31 mouse cellular contexts compared by ENCODE assay signal in the genomic region with DNA sequence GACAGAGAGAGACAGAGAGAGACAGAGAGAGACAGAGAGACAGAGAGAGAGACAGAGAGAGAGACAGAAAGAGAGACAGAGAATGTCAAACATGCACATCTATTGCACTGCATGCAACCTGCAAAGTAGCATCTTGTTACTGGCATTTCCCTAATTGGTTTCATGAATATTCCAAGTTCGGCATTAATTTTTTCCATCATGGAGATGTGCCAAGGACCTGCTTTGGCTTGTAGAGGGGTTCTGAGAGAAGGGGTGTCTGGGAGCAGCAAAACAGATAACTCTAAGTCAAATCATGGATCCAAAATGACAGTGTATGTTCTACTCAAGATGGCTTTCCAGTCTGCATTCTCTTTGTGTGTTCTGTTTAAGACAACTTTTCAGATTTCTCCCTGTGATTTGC.
"Had no signal": no experiment of that assay in that cellular context is flagged by ENCODE, and none has a peak within 500 bp of the region (broad histone marks: within the 10 kb centered on the region; RNA-seq: fewer than 3 reads in every experiment).

No protein-coding gene starts in this region.

- H3K36me3 ChIP-seq: limb, embryonic 10.5 days; limb, embryonic 12.5 days; limb, embryonic 13.5 days; limb, embryonic 15.5 days; liver, embryonic 12.5 days; liver, embryonic 13.5 days; liver, embryonic 15.5 days; lung, embryonic 15.5 days; midbrain, embryonic 10.5 days; midbrain, embryonic 12.5 days; midbrain, embryonic 13.5 days; midbrain, embryonic 15.5 days had no signal

- H3K4me2 ChIP-seq: limb, embryonic 12.5 days; limb, embryonic 13.5 days; limb, embryonic 15.5 days; liver, embryonic 11.5 days; liver, embryonic 12.5 days; liver, embryonic 13.5 days; liver, embryonic 15.5 days; lung, embryonic 14.5 days; lung, embryonic 15.5 days; midbrain, embryonic 11.5 days; midbrain, embryonic 12.5 days; midbrain, embryonic 13.5 days; midbrain, embryonic 15.5 days had no signal

- H3K9ac ChIP-seq: limb, embryonic 12.5 days; limb, embryonic 13.5 days; limb, embryonic 15.5 days; liver, embryonic 12.5 days; liver, embryonic 13.5 days; liver, embryonic 14.5 days; liver, embryonic 15.5 days; liver, postnatal 0 days; lung, embryonic 14.5 days; lung, embryonic 15.5 days; midbrain, embryonic 12.5 days; midbrain, embryonic 13.5 days; midbrain, embryonic 15.5 days had no signal

- H3K4me3 ChIP-seq: limb, embryonic 10.5 days; limb, embryonic 12.5 days; limb, embryonic 13.5 days; limb, embryonic 15.5 days; liver, embryonic 12.5 days; liver, embryonic 13.5 days; liver, embryonic 15.5 days; lung, embryonic 15.5 days; megakaryocyte, embryonic 14.5 days; midbrain, embryonic 10.5 days; midbrain, embryonic 12.5 days; midbrain, embryonic 13.5 days; midbrain, embryonic 15.5 days; myocyte had no signal

- H3K27ac ChIP-seq: limb, embryonic 10.5 days; limb, embryonic 12.5 days; limb, embryonic 13.5 days; limb, embryonic 15.5 days; liver, embryonic 12.5 days; liver, embryonic 13.5 days; liver, embryonic 14.5 days; liver, embryonic 15.5 days; lung, embryonic 15.5 days; macrophage; midbrain, embryonic 10.5 days; midbrain, embryonic 12.5 days; midbrain, embryonic 13.5 days; midbrain, embryonic 15.5 days had no signal

- H3K27me3 ChIP-seq: limb, embryonic 12.5 days; limb, embryonic 13.5 days; limb, embryonic 15.5 days; liver, embryonic 12.5 days; liver, embryonic 13.5 days; liver, embryonic 15.5 days; lung, embryonic 15.5 days; megakaryocyte, embryonic 14.5 days; midbrain, embryonic 12.5 days; midbrain, embryonic 13.5 days; midbrain, embryonic 15.5 days had no signal

- DNase-seq: left cerebral cortex, postnatal 4 days; liver; liver, embryonic 13.5 days; liver, postnatal 0 days; lung, adult 18-20 months; lung, adult 2 months; lung, embryonic 14.5 days; lung, postnatal 10 days; lung, postnatal 14 days; lung, postnatal 36 days; lung, postnatal 4 days; midbrain, embryonic 14.5 days had no signal

- ATAC-seq: liver, embryonic 12.5 days; liver, postnatal 0 days; lung, postnatal 0 days; midbrain, embryonic 13.5 days; midbrain, embryonic 15.5 days; midbrain, embryonic 16.5 days had no signal

- H3K9me3 ChIP-seq: limb, embryonic 10.5 days; limb, embryonic 12.5 days; limb, embryonic 13.5 days; limb, embryonic 15.5 days; liver, embryonic 12.5 days; liver, embryonic 13.5 days; liver, embryonic 15.5 days; lung, embryonic 15.5 days; megakaryocyte, embryonic 14.5 days; midbrain, embryonic 10.5 days; midbrain, embryonic 12.5 days; midbrain, embryonic 13.5 days; midbrain, embryonic 15.5 days had no signal

- H3K4me1 ChIP-seq: limb, embryonic 10.5 days; limb, embryonic 12.5 days; limb, embryonic 13.5 days; limb, embryonic 15.5 days; liver, embryonic 12.5 days; liver, embryonic 13.5 days; liver, embryonic 15.5 days; lung, embryonic 15.5 days; megakaryocyte, embryonic 14.5 days; midbrain, embryonic 10.5 days; midbrain, embryonic 12.5 days; midbrain, embryonic 13.5 days; midbrain, embryonic 15.5 days had no signal
